Mouse (Mus musculus): ENCODE measurements at regions not wholly inside any gene's neighbourhood (a gene's known extent, or its start where the extent isn't known, plus 50 kb on each side); places are given as distances from the start of the nearest gene placed in this dataset.

DNA sequence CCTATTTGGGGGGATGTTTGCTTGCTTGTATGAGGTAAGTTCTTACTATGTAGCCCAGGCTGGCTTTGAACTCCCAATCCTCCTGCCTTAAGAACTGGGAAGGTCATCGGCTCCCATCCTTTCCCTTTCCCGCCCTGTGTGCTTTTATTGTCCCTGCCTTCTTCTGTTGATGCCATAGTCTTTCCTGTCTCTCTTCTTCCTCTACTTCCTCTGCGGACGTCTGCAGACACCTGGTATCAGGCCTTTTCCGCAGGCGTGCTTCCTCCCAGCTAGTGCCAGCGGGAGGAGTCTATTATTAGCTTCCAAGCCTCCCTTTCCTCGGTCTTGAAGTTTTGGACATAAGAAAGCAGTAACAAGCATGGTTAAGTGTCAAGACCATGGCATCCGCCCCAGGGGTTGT lies 83.9 kb upstream of the Kit start:
- H3K27me3 ChIP-seq (ENCODE audit: control insufficient read depth, insufficient read depth, low read length), result no peaks in the 10 kb centered on the region
- no peak overlapping the region for H3K27ac ChIP-seq
- 30% methylated on average over 9 of the region's 9 CpGs for WGBS (ENCODE audit: insufficient replicate concordance)
- H3K9ac ChIP-seq (replicated peaks), result no peak overlapping the region
- TF ChIP-seq EP300 (IDR thresholded peaks at IDR 0.05; ENCODE audit: low read depth), result no peak
- TF ChIP-seq CTCF (IDR thresholded peaks at IDR 0.05; ENCODE audit: low read depth), result no peak
- no peak overlapping the region for H3K4me3 ChIP-seq (ENCODE audit: insufficient read depth in 1 of 2, low read depth in 2 of 2, low read length in 2 of 2)
- no peak overlapping the region for H3K4me2 ChIP-seq (ENCODE audit: low read depth)
- H3K36me3 ChIP-seq (replicated peaks; ENCODE audit: control insufficient read depth, insufficient read depth, low read depth), result no peaks in the 10 kb centered on the region
- no peaks in the 10 kb centered on the region for H3K4me1 ChIP-seq (replicated peaks; ENCODE audit: control insufficient read depth in 2 of 2, insufficient read depth in 2 of 2, low read length in 1 of 2)
- ATAC-seq (ENCODE audit: insufficient read depth) (no peak), DNase-seq (ENCODE audit: low read depth in 3 of 3, low spot score in 3 of 3) (no peak)
- no peaks in the 10 kb centered on the region for H3K9me3 ChIP-seq (ENCODE audit: control insufficient read depth, low read length)

DNA sequence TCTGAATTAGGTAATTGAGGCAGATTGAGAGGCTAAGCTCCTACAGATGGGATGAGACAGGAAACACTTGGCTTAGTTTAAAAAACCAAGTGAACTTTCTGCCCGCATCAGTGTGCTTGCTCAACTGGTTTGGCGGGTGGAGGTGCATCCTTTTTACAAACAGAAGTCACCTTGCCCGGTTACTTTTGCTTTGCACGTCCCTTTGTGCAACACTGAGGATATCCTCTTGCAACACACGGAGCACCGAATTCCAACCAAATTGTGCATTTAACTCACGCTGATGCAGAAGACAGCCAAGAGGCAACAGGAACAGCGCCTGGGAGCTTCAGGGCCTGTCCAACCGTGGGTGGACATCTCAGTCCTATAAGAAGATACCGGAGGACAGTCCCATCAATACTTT lies 80.6 kb upstream of the Kit start:
- Histone ChIP-seq H3K27me3 (ENCODE audit: control insufficient read depth, insufficient read depth, low read length) (no peaks in the 10 kb centered on the region), H3K4me1 (replicated peaks; ENCODE audit: control insufficient read depth in 2 of 2, insufficient read depth in 2 of 2, low read length in 1 of 2) (no peaks in the 10 kb centered on the region), H3K27ac (no peak overlapping the region), H3K4me3 (ENCODE audit: insufficient read depth in 1 of 2, low read depth in 2 of 2, low read length in 2 of 2) (no peak overlapping the region), H3K4me2 (ENCODE audit: low read depth) (no peak overlapping the region), H3K36me3 (replicated peaks; ENCODE audit: control insufficient read depth, insufficient read depth, low read depth) (no peaks in the 10 kb centered on the region), H3K9me3 (ENCODE audit: control insufficient read depth, low read length) (no peaks in the 10 kb centered on the region), H3K9ac (replicated peaks) (no peak overlapping the region)
- WGBS (ENCODE audit: insufficient replicate concordance), result 72% methylated on average over 10 of the region's 10 CpGs
- ATAC-seq (ENCODE audit: insufficient read depth) (no peak), DNase-seq (ENCODE audit: low read depth in 3 of 3, low spot score in 3 of 3) (no peak)
- no peak for TF ChIP-seq CTCF (IDR thresholded peaks at IDR 0.05; ENCODE audit: low read depth)
- TF ChIP-seq EP300 (IDR thresholded peaks at IDR 0.05; ENCODE audit: low read depth), result no peak

DNA sequence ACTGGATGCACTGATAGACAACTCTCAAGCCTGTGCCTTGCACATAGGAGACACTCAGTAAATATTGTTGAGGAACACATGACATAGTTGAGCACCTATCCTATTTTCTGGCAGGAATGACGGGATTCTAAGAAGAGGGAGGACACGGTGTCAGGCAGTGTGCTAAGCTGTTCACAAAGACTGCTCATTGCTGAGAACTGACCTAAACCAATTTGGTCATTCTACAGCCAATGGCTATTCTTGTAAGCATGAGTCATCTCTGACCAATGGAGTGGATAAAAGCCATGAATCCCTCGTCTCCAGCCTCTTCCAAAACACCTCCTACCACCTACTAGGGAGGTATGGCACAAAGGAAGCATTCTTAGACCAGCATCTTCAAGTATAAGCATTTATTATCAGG lies 75.7 kb upstream of the Kit start:
- H3K4me3 ChIP-seq (ENCODE audit: insufficient read depth in 1 of 2, low read depth in 2 of 2, low read length in 2 of 2), result no peak overlapping the region
- ATAC-seq (ENCODE audit: insufficient read depth), result no peak
- H3K9me3 ChIP-seq (ENCODE audit: control insufficient read depth, low read length), result no peaks in the 10 kb centered on the region
- no peak for DNase-seq (ENCODE audit: low read depth in 3 of 3, low spot score in 3 of 3)
- no peak overlapping the region for H3K4me2 ChIP-seq (ENCODE audit: low read depth)
- H3K4me1 ChIP-seq (replicated peaks; ENCODE audit: control insufficient read depth in 2 of 2, insufficient read depth in 2 of 2, low read length in 1 of 2), result no peaks in the 10 kb centered on the region
- H3K27ac ChIP-seq, result no peak overlapping the region
- no peak overlapping the region for H3K9ac ChIP-seq (replicated peaks)
- H3K27me3 ChIP-seq (ENCODE audit: control insufficient read depth, insufficient read depth, low read length), result no peaks in the 10 kb centered on the region
- WGBS (ENCODE audit: insufficient replicate concordance), result 63% methylated on average over 3 of the region's 3 CpGs
- no peaks in the 10 kb centered on the region for H3K36me3 ChIP-seq (replicated peaks; ENCODE audit: control insufficient read depth, insufficient read depth, low read depth)
- TF ChIP-seq EP300 (IDR thresholded peaks at IDR 0.05; ENCODE audit: low read depth), result no peak
- no peak for TF ChIP-seq CTCF (IDR thresholded peaks at IDR 0.05; ENCODE audit: low read depth)

DNA sequence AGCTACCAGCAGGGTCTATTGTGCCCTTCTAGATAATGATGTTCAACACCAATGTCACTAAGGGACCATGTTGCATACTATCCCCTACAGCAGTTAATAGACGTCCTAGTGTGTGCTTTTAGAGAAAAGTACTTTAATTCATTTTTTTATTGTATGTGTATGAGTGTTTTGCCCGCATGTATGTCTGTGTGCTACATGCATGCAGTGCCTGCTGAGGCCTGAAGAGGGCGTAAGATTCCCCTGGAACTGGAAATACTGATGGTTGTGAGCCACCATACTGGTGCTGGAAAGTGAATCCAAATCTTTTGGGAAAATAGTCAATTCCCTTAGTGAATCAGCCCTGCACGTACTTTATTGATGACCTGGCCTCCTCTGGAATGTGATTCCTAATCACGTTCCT lies 75.0 kb upstream of the Kit start:
- ATAC-seq (ENCODE audit: insufficient read depth) (no peak), DNase-seq (ENCODE audit: low read depth in 3 of 3, low spot score in 3 of 3) (no peak)
- no peaks in the 10 kb centered on the region for H3K27me3 ChIP-seq (ENCODE audit: control insufficient read depth, insufficient read depth, low read length)
- no peak overlapping the region for H3K4me2 ChIP-seq (ENCODE audit: low read depth)
- WGBS (ENCODE audit: insufficient replicate concordance), result 70% methylated on average over 5 of the region's 5 CpGs
- no peaks in the 10 kb centered on the region for H3K4me1 ChIP-seq (replicated peaks; ENCODE audit: control insufficient read depth in 2 of 2, insufficient read depth in 2 of 2, low read length in 1 of 2)
- H3K9me3 ChIP-seq (ENCODE audit: control insufficient read depth, low read length), result no peaks in the 10 kb centered on the region
- TF ChIP-seq CTCF (IDR thresholded peaks at IDR 0.05; ENCODE audit: low read depth) (peak; percentile 54), EP300 (IDR thresholded peaks at IDR 0.05; ENCODE audit: low read depth) (no peak)
- no peak overlapping the region for H3K27ac ChIP-seq
- no peaks in the 10 kb centered on the region for H3K36me3 ChIP-seq (replicated peaks; ENCODE audit: control insufficient read depth, insufficient read depth, low read depth)
- H3K4me3 ChIP-seq (ENCODE audit: insufficient read depth in 1 of 2, low read depth in 2 of 2, low read length in 2 of 2), result no peak overlapping the region
- no peak overlapping the region for H3K9ac ChIP-seq (replicated peaks)

DNA sequence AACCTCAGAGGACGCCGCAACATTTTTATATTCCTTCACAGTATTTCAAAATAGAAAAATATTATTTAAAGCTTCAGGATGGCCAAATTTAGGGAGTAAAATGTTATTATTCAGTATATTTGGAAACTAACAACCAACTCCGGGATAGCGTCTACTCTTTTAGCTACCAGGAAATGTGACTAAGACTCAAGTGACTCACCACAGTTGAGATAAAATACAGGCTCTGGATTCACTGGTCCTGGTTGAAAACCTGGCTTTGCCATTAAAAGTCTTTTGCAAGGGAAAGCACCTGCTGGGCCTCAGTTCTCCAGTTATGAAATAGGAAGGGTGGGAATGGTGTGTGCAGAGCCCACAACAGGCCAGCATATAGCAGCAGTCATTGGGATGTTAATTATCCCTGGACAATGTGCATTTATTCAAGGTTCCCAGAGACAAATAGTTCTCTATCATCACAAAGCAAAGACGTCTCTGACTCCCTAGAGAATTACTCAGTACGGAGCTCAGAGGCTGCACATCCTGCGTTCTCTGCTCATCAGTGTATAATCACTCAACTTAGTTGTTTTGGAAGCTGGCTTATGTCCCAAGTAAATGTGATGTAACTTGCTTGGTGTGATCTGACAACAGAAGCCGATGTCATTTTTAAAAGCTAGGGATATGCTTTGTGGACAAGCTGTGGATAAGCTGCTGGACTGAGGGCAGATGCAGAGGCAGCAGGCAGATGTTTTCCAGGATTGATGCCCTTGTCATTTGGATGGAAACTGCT lies 73.9 kb upstream of the Kit start:
- Histone ChIP-seq H3K4me3 (ENCODE audit: insufficient read depth in 1 of 2, low read depth in 2 of 2, low read length in 2 of 2) (no peak overlapping the region), H3K9ac (replicated peaks) (no peak overlapping the region), H3K27ac (no peak overlapping the region), H3K36me3 (replicated peaks; ENCODE audit: control insufficient read depth, insufficient read depth, low read depth) (no peaks in the 10 kb centered on the region), H3K27me3 (ENCODE audit: control insufficient read depth, insufficient read depth, low read length) (no peaks in the 10 kb centered on the region), H3K4me2 (ENCODE audit: low read depth) (no peak overlapping the region), H3K4me1 (replicated peaks; ENCODE audit: control insufficient read depth in 2 of 2, insufficient read depth in 2 of 2, low read length in 1 of 2) (no peaks in the 10 kb centered on the region), H3K9me3 (ENCODE audit: control insufficient read depth, low read length) (no peaks in the 10 kb centered on the region)
- TF ChIP-seq EP300 (IDR thresholded peaks at IDR 0.05; ENCODE audit: low read depth) (no peak), CTCF (IDR thresholded peaks at IDR 0.05; ENCODE audit: low read depth) (no peak)
- 66% methylated on average over 8 of the region's 8 CpGs for WGBS (ENCODE audit: insufficient replicate concordance)
- ATAC-seq (ENCODE audit: insufficient read depth) (no peak), DNase-seq (ENCODE audit: low read depth in 3 of 3, low spot score in 3 of 3) (no peak)
